Mouse (Mus musculus): ENCODE measurements at regions not wholly inside any gene's neighbourhood (a gene's known extent, or its start where the extent isn't known, plus 50 kb on each side); places are given as distances from the start of the nearest gene placed in this dataset.

- H3K9me3 ChIP-seq (ENCODE audit: control insufficient read depth, low read length): no peaks in the 10 kb centered on the region
- H3K4me3 ChIP-seq (ENCODE audit: low read depth, low read length): no peak overlapping the region
- ATAC-seq (ENCODE audit: insufficient number of reproducible peaks, low FRiP score, low TSS enrichment, low read depth) (no peak), DNase-seq (ENCODE audit: low spot score) (no peak)
- H3K36me3 ChIP-seq (ENCODE audit: control insufficient read depth, insufficient read depth, low read length): no peaks in the 10 kb centered on the region
- H3K27me3 ChIP-seq (ENCODE audit: control insufficient read depth, insufficient read depth, low read length): no peaks in the 10 kb centered on the region
- H3K4me1 ChIP-seq (ENCODE audit: control insufficient read depth, insufficient read depth, low read length): peaks cover 6% of the 10 kb centered on the region
- H3K9ac ChIP-seq (ENCODE audit: low read length): no peak overlapping the region
- no peak overlapping the region for H3K4me2 ChIP-seq (ENCODE audit: low read depth, severe bottlenecking)
- H3K27ac ChIP-seq (replicated peaks; ENCODE audit: low read depth, low read length): no peak overlapping the region
- whole genome bisulfite sequencing: 85% methylated on average over 2 of the region's 2 CpGs
Observed at GRCm38 (mm10) chr13:44411781-44412496, 317.3 kb upstream of the Jarid2 start.

DNA sequence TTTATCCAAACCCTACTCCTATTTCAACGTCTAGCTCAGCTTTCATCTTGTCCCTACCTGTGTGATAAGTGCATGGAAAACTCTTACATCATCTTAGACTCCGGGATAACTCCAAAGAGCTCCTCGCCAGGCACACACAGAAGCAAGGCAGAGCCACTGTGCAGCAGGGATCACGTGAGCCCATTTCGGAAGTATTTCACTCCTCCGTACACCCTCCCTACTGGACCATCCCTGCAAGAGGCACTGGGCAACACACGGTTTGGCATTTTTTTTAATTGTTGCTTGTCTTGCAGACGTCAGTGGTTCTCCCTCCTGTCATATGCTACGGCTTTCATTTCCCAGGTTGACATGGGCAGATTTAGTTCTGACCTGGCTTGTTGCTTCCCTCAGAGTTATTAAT, 316.0 kb upstream of the Jarid2 start:
- H3K4me2 ChIP-seq (ENCODE audit: low read depth, severe bottlenecking): no peak overlapping the region
- no peaks in the 10 kb centered on the region for H3K9me3 ChIP-seq (ENCODE audit: control insufficient read depth, low read length)

GRCm38 (mm10) chr13:44415971-44416370, 313.3 kb upstream of the Jarid2 start:
- Histone ChIP-seq H3K9me3 (ENCODE audit: control insufficient read depth, low read length) (no peaks in the 10 kb centered on the region; the same call in 1 of the 2 replicates), H3K27ac (replicated peaks; ENCODE audit: low read depth, low read length) (no peak overlapping the region), H3K4me3 (ENCODE audit: low read depth, low read length) (no peak overlapping the region), H3K36me3 (ENCODE audit: control insufficient read depth, insufficient read depth, low read length) (no peaks in the 10 kb centered on the region), H3K9ac (ENCODE audit: low read length) (0 out of 2 replicates have a peak overlapping the region, but pooled peaks have one; percentile 4), H3K4me1 (ENCODE audit: control insufficient read depth, insufficient read depth, low read length) (peaks cover 31% of the 10 kb centered on the region), H3K27me3 (ENCODE audit: control insufficient read depth, insufficient read depth, low read length) (no peaks in the 10 kb centered on the region), H3K4me2 (ENCODE audit: low read depth, severe bottlenecking) (no peak overlapping the region)
- no peak for ATAC-seq (ENCODE audit: insufficient number of reproducible peaks, low FRiP score, low TSS enrichment, low read depth)
- no peak for DNase-seq (ENCODE audit: low spot score)
- 47% methylated on average over 7 of the region's 7 CpGs for WGBS

More for the DNA sequence above, 316.0 kb upstream of the Jarid2 start:
- WGBS: 72% methylated on average over 9 of the region's 9 CpGs
- Histone ChIP-seq H3K4me1 (ENCODE audit: control insufficient read depth, insufficient read depth, low read length) (peaks cover 14% of the 10 kb centered on the region), H3K36me3 (ENCODE audit: control insufficient read depth, insufficient read depth, low read length) (no peaks in the 10 kb centered on the region), H3K27me3 (ENCODE audit: control insufficient read depth, insufficient read depth, low read length) (no peaks in the 10 kb centered on the region), H3K4me3 (ENCODE audit: low read depth, low read length) (no peak overlapping the region), H3K27ac (replicated peaks; ENCODE audit: low read depth, low read length) (no peak overlapping the region), H3K9ac (ENCODE audit: low read length) (no peak overlapping the region)
- DNase-seq (ENCODE audit: low spot score) (no peak), ATAC-seq (ENCODE audit: insufficient number of reproducible peaks, low FRiP score, low TSS enrichment, low read depth) (no peak)

GRCm38 (mm10) chr13:44416986-44417385, 312.3 kb upstream of the Jarid2 start:
- Histone ChIP-seq H3K27me3 (ENCODE audit: control insufficient read depth, insufficient read depth, low read length) (no peaks in the 10 kb centered on the region), H3K9me3 (ENCODE audit: control insufficient read depth, low read length) (no peaks in the 10 kb centered on the region; the same call in 1 of the 2 replicates), H3K4me3 (ENCODE audit: low read depth, low read length) (no peak overlapping the region), H3K4me2 (ENCODE audit: low read depth, severe bottlenecking) (no peak overlapping the region), H3K27ac (replicated peaks; ENCODE audit: low read depth, low read length) (no peak overlapping the region), H3K9ac (ENCODE audit: low read length) (no peak overlapping the region), H3K36me3 (ENCODE audit: control insufficient read depth, insufficient read depth, low read length) (no peaks in the 10 kb centered on the region), H3K4me1 (ENCODE audit: control insufficient read depth, insufficient read depth, low read length) (peaks cover 31% of the 10 kb centered on the region)
- 2% methylated on average over 8 of the region's 8 CpGs for WGBS
- DNase-seq (ENCODE audit: low spot score): no peak
- ATAC-seq (ENCODE audit: insufficient number of reproducible peaks, low FRiP score, low TSS enrichment, low read depth): no peak

DNA sequence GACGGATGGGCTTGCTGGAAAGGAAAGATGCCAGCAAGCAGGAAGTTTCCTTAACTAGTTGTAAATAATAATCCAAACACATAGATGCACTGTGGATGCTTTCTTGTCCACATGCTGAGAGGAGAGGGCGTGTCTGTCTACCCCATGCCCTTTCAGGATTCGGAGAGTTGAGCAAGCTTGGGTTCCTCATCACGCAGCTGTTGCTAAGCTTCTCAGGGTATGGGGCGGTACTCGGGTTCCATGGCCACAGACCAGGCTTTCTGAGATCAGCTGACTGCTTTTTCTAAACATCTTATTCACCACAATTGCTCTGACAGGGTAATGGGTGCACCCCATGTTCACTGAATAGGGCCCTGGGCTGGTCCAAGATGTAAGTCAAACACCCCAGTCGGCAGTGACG, 310.2 kb upstream of the Jarid2 start:
- Histone ChIP-seq H3K27me3 (ENCODE audit: control insufficient read depth, insufficient read depth, low read length) (no peaks in the 10 kb centered on the region), H3K4me3 (ENCODE audit: low read depth, low read length) (no peak overlapping the region), H3K4me1 (ENCODE audit: control insufficient read depth, insufficient read depth, low read length) (peaks cover 31% of the 10 kb centered on the region), H3K9ac (ENCODE audit: low read length) (no peak overlapping the region), H3K4me2 (ENCODE audit: low read depth, severe bottlenecking) (peak overlapping the region; percentile 27; the same call in 1 of the 2 replicates), H3K36me3 (ENCODE audit: control insufficient read depth, insufficient read depth, low read length) (no peaks in the 10 kb centered on the region), H3K9me3 (ENCODE audit: control insufficient read depth, low read length) (no peaks in the 10 kb centered on the region; the same call in 1 of the 2 replicates), H3K27ac (replicated peaks; ENCODE audit: low read depth, low read length) (peak overlapping the region; percentile 75)
- DNase-seq (ENCODE audit: low spot score): peak; percentile 44
- ATAC-seq (ENCODE audit: insufficient number of reproducible peaks, low FRiP score, low TSS enrichment, low read depth): peak; percentile 14; the same call in 1 of the 2 replicates
- WGBS: 59% methylated on average over 8 of the region's 8 CpGs

GRCm38 (mm10) chr13:44419472-44420226, 309.6 kb upstream of the Jarid2 start:
- DNase-seq (ENCODE audit: low spot score): peak; percentile 85
- Histone ChIP-seq H3K27me3 (ENCODE audit: control insufficient read depth, insufficient read depth, low read length) (no peaks in the 10 kb centered on the region), H3K4me3 (ENCODE audit: low read depth, low read length) (no peak overlapping the region)

GRCm38 (mm10) chr13:44420227-44420592, 309.1 kb upstream of the Jarid2 start:
- WGBS: 9% methylated on average over 6 of the region's 6 CpGs
- H3K9ac ChIP-seq (ENCODE audit: low read length): no peak overlapping the region
- no peak for ATAC-seq (ENCODE audit: insufficient number of reproducible peaks, low FRiP score, low TSS enrichment, low read depth)
- no peaks in the 10 kb centered on the region for H3K36me3 ChIP-seq (ENCODE audit: control insufficient read depth, insufficient read depth, low read length)
- no peaks in the 10 kb centered on the region; the same call in 1 of the 2 replicates for H3K9me3 ChIP-seq (ENCODE audit: control insufficient read depth, low read length)
- peak overlapping the region; percentile 35; the same call in 1 of the 2 replicates for H3K4me2 ChIP-seq (ENCODE audit: low read depth, severe bottlenecking)
- no peak overlapping the region for H3K4me3 ChIP-seq (ENCODE audit: low read depth, low read length)
- H3K27ac ChIP-seq (replicated peaks; ENCODE audit: low read depth, low read length): peak overlapping the region; percentile 75
- peaks cover 31% of the 10 kb centered on the region for H3K4me1 ChIP-seq (ENCODE audit: control insufficient read depth, insufficient read depth, low read length)
- peak; percentile 62 for DNase-seq (ENCODE audit: low spot score)
- H3K27me3 ChIP-seq (ENCODE audit: control insufficient read depth, insufficient read depth, low read length): no peaks in the 10 kb centered on the region

More at GRCm38 (mm10) chr13:44419472-44420226, 309.6 kb upstream of the Jarid2 start:
- Histone ChIP-seq H3K4me2 (ENCODE audit: low read depth, severe bottlenecking) (peak overlapping the region; percentile 35), H3K9ac (ENCODE audit: low read length) (no peak overlapping the region), H3K9me3 (ENCODE audit: control insufficient read depth, low read length) (no peaks in the 10 kb centered on the region; the same call in 1 of the 2 replicates), H3K36me3 (ENCODE audit: control insufficient read depth, insufficient read depth, low read length) (no peaks in the 10 kb centered on the region), H3K27ac (replicated peaks; ENCODE audit: low read depth, low read length) (peak overlapping the region; percentile 75), H3K4me1 (ENCODE audit: control insufficient read depth, insufficient read depth, low read length) (peaks cover 31% of the 10 kb centered on the region)
- 8% methylated on average over 13 of the region's 15 CpGs for WGBS
- ATAC-seq (ENCODE audit: insufficient number of reproducible peaks, low FRiP score, low TSS enrichment, low read depth): peak; percentile 86

- no peaks in the 10 kb centered on the region; the same call in 1 of the 2 replicates for H3K9me3 ChIP-seq (ENCODE audit: control insufficient read depth, low read length)
- H3K36me3 ChIP-seq (ENCODE audit: control insufficient read depth, insufficient read depth, low read length): no peaks in the 10 kb centered on the region
- H3K4me2 ChIP-seq (ENCODE audit: low read depth, severe bottlenecking): no peak overlapping the region
- H3K27ac ChIP-seq (replicated peaks; ENCODE audit: low read depth, low read length): no peak overlapping the region
- H3K9ac ChIP-seq (ENCODE audit: low read length): no peak overlapping the region
- WGBS: 92% methylated on average over 8 of the region's 8 CpGs
- ATAC-seq (ENCODE audit: insufficient number of reproducible peaks, low FRiP score, low TSS enrichment, low read depth) (no peak), DNase-seq (ENCODE audit: low spot score) (no peak)
- no peak overlapping the region for H3K4me3 ChIP-seq (ENCODE audit: low read depth, low read length)
- H3K27me3 ChIP-seq (ENCODE audit: control insufficient read depth, insufficient read depth, low read length): no peaks in the 10 kb centered on the region
- H3K4me1 ChIP-seq (ENCODE audit: control insufficient read depth, insufficient read depth, low read length): peaks cover 30% of the 10 kb centered on the region
Observed at GRCm38 (mm10) chr13:44420941-44421340, 308.3 kb upstream of the Jarid2 start.
